In genomic region chr16:4649692-4650091, GRCm38 (mm10) we compare ENCODE assay signal across 17 mouse cellular contexts. TPM values are rescaled to one million over a fixed set of nuclear protein-coding genes. Genes with fewer than 3 reads are reported as not detected.
A peak's percentile ranks its signal among the peaks of the same experiment; 100 is the strongest.
DNase-seq lines count a peak whose midpoint lies in the region; ATAC-seq and TF ChIP-seq lines count a peak whose summit lies in the region.
"Had no signal": no experiment of that assay in that cellular context is flagged by ENCODE, and none has a peak within 500 bp of the region (broad histone marks: within the 10 kb centered on the region; RNA-seq: fewer than 3 reads in every experiment).

No protein-coding gene starts in this region.

- no peak overlapping the region for H3K27ac ChIP-seq in heart, embryonic 11.5 days (ENCODE audit: low read depth, low read length)
- H3K27ac ChIP-seq in brown adipose tissue, adult 24 weeks (replicated peaks; ENCODE audit: low read depth, low read length), result peak overlapping the region; percentile 1; the same call in 1 of the 2 replicates
- H3K27ac ChIP-seq in limb, embryonic 12.5 days, result peak overlapping the region; percentile 97
- H3K27ac ChIP-seq: kidney, embryonic 15.5 days; liver, embryonic 12.5 days had no signal

- peaks cover 30% of the 10 kb centered on the region for H3K36me3 ChIP-seq in heart, embryonic 11.5 days (ENCODE audit: control insufficient read depth, insufficient read depth, low read length)
- H3K36me3 ChIP-seq in E14TG2a.4 (ENCODE audit: insufficient read depth, low read length), result peaks cover 88% of the 10 kb centered on the region
- peaks cover 81% of the 10 kb centered on the region for H3K36me3 ChIP-seq in limb, embryonic 12.5 days

- H3K4me2 ChIP-seq in heart, embryonic 11.5 days, result no peak overlapping the region
- no peak overlapping the region for H3K4me2 ChIP-seq in limb, embryonic 12.5 days
- H3K4me2 ChIP-seq: heart, embryonic 12.5 days; kidney, embryonic 15.5 days; liver, embryonic 12.5 days had no signal

- H3K4me3 ChIP-seq in heart, embryonic 11.5 days (ENCODE audit: low read depth, low read length), result no peak overlapping the region
- H3K4me3 ChIP-seq in E14TG2a.4 (replicated peaks; ENCODE audit: low read length), result peak overlapping the region; percentile 65
- H3K4me3 ChIP-seq in brown adipose tissue, adult 24 weeks (ENCODE audit: insufficient read depth, low read depth, low read length), result no peak overlapping the region
- no peak overlapping the region for H3K4me3 ChIP-seq in limb, embryonic 12.5 days (replicated peaks)
- H3K4me3 ChIP-seq: heart, embryonic 12.5 days; kidney, embryonic 15.5 days; liver, embryonic 12.5 days had no signal

- no peaks in the 10 kb centered on the region for H3K9me3 ChIP-seq in heart, embryonic 11.5 days (replicated peaks; ENCODE audit: control insufficient read depth, low read length)
- no peaks in the 10 kb centered on the region for H3K9me3 ChIP-seq in E14TG2a.4 (ENCODE audit: low read length)
- H3K9me3 ChIP-seq in limb, embryonic 12.5 days, result no peaks in the 10 kb centered on the region
- H3K9me3 ChIP-seq: heart, embryonic 12.5 days; kidney, embryonic 15.5 days; liver, embryonic 12.5 days had no signal

- 0 out of 2 replicates have a peak overlapping the region, but pooled peaks have one; percentile 10 for H3K9ac ChIP-seq in heart, embryonic 11.5 days (ENCODE audit: low read depth, low read length)
- no peak overlapping the region; the same call in 1 of the 2 replicates for H3K9ac ChIP-seq in limb, embryonic 12.5 days (replicated peaks)
- H3K9ac ChIP-seq: heart, embryonic 12.5 days; kidney, embryonic 15.5 days; liver, embryonic 12.5 days had no signal

- WGBS in heart, embryonic 11.5 days (ENCODE audit: insufficient replicate concordance), result 87% methylated on average over 11 of the region's 11 CpGs
- 90% methylated on average over 11 of the region's 11 CpGs for WGBS in limb, embryonic 12.5 days

- intact Hi-C loops in left cerebral cortex, postnatal 14 days (cut with DNase I), result no loop called here

- H3K27me3 ChIP-seq in heart, embryonic 11.5 days (ENCODE audit: control insufficient read depth, insufficient read depth, low read length), result no peaks in the 10 kb centered on the region
- no peaks in the 10 kb centered on the region for H3K27me3 ChIP-seq in E14TG2a.4 (ENCODE audit: insufficient read depth, low read length)
- H3K27me3 ChIP-seq in limb, embryonic 12.5 days, result no peaks in the 10 kb centered on the region
- H3K27me3 ChIP-seq: heart, embryonic 12.5 days; kidney, embryonic 15.5 days; liver, embryonic 12.5 days had no signal

- ATAC-seq in heart, embryonic 11.5 days (replicated peaks; ENCODE audit: insufficient number of reproducible peaks, low FRiP score, low TSS enrichment), result no peak
- ATAC-seq in limb, embryonic 12.5 days (ENCODE audit: insufficient number of reproducible peaks, insufficient read depth, low FRiP score, low TSS enrichment, low read depth), result no peak
- ATAC-seq: intestine, postnatal 0 days; liver, embryonic 12.5 days had no signal

- no peak for DNase-seq in heart, adult 8-10 months (ENCODE audit: low spot score)
- DNase-seq in ovary, postnatal 14 days (ENCODE audit: low spot score), result no peak
- DNase-seq in left cerebral cortex, postnatal 14 days (ENCODE audit: low spot score in 2 of 2), result no peak
- no peak for DNase-seq in spleen, adult 12 weeks (ENCODE audit: low spot score)
- DNase-seq: adrenal gland, adult 2 months; cerebellum, adult 9-11 months; gastrocnemius, postnatal 10 days; right cerebral cortex, postnatal 4 days; thymus, postnatal 4 days had no signal

- TF ChIP-seq CTCF in E14TG2a.4 (conservative IDR thresholded peaks at IDR 0.05; ENCODE audit: low read length), result no peak

- peaks cover 46% of the 10 kb centered on the region for H3K4me1 ChIP-seq in heart, embryonic 11.5 days (ENCODE audit: control insufficient read depth, insufficient read depth, low read length)
- H3K4me1 ChIP-seq in E14TG2a.4 (replicated peaks; ENCODE audit: low read depth, low read length), result peaks cover 55% of the 10 kb centered on the region
- peaks cover 29% of the 10 kb centered on the region for H3K4me1 ChIP-seq in brown adipose tissue, adult 24 weeks (ENCODE audit: control insufficient read depth, insufficient read depth, insufficient read length, low read length)
- peaks cover 99% of the 10 kb centered on the region for H3K4me1 ChIP-seq in limb, embryonic 12.5 days (replicated peaks)

RNA-seq across cellular contexts. Expression of gene Dnaja3, which starts 9.9 kb away (rescaled TPM):
- 63.6 and 72.6 TPM in 2 replicates for polyA plus RNA-seq in heart, embryonic 11.5 days (2014; fragmentation: Nextera tagmentation; extraction: Ambion mirVana)
- 100 to 1,000 TPM; 146 to 154 (median 153) TPM for total RNA-seq in heart, adult 8-10 months (2022)
- 193 and 221 TPM in 2 replicates for polyA plus RNA-seq in brown adipose tissue, adult 24 weeks (2012; ENCODE audit: insufficient read depth, insufficient read length, missing spikeins)
- 55.1 and 58.0 TPM in 2 replicates for polyA plus RNA-seq in limb, embryonic 12.5 days (2016; fragmentation: Nextera tagmentation; extraction: Ambion mirVana)
- 10 to 100 TPM; 63.6 to 65.9 TPM for total RNA-seq in left cerebral cortex, postnatal 14 days (2021)

RNA-seq across cellular contexts. Expression of gene Vasn, which starts 10.0 kb away (rescaled TPM):
- 9.5 and 10.6 TPM in 2 replicates for polyA plus RNA-seq in heart, embryonic 11.5 days (2014; fragmentation: Nextera tagmentation; extraction: Ambion mirVana)
- 1 to 10 TPM; 6.9 to 9.3 (median 8.1) TPM for total RNA-seq in heart, adult 8-10 months (2022)
- 4.2 and 4.4 TPM in 2 replicates for polyA plus RNA-seq in brown adipose tissue, adult 24 weeks (2012; ENCODE audit: insufficient read depth, insufficient read length, missing spikeins)
- 29.4 and 30.4 TPM in 2 replicates for polyA plus RNA-seq in limb, embryonic 12.5 days (2016; fragmentation: Nextera tagmentation; extraction: Ambion mirVana)
- 10 to 100 TPM in 1 of 2 experiments, 1 to 10 TPM in 1; 8.3 to 10.9 TPM for total RNA-seq in left cerebral cortex, postnatal 14 days (2021)

RNA-seq across cellular contexts. Expression of gene Pam16, which starts 24.9 kb away (rescaled TPM):
- polyA plus RNA-seq in heart, embryonic 11.5 days (2014; fragmentation: Nextera tagmentation; extraction: Ambion mirVana), result 119 and 134 TPM in 2 replicates
- total RNA-seq in heart, adult 8-10 months (2022), result 100 to 1,000 TPM; 145 to 188 (median 160) TPM
- polyA plus RNA-seq in brown adipose tissue, adult 24 weeks (2012; ENCODE audit: insufficient read depth, insufficient read length, missing spikeins), result 140 and 178 TPM in 2 replicates
- 111 and 120 TPM in 2 replicates for polyA plus RNA-seq in limb, embryonic 12.5 days (2016; fragmentation: Nextera tagmentation; extraction: Ambion mirVana)
- 10 to 100 TPM; 81.6 to 82.8 TPM for total RNA-seq in left cerebral cortex, postnatal 14 days (2021)

RNA-seq across cellular contexts. Expression of gene Coro7, which starts 29.9 kb away (rescaled TPM):
- 12.1 and 12.4 TPM in 2 replicates for polyA plus RNA-seq in heart, embryonic 11.5 days (2014; fragmentation: Nextera tagmentation; extraction: Ambion mirVana)
- total RNA-seq in heart, adult 8-10 months (2022), result 10 to 100 TPM; 11.3 to 16.1 (median 15.4) TPM
- polyA plus RNA-seq in brown adipose tissue, adult 24 weeks (2012; ENCODE audit: insufficient read depth, insufficient read length, missing spikeins), result 10.6 and 28.7 TPM in 2 replicates
- 18.6 and 19.6 TPM in 2 replicates for polyA plus RNA-seq in limb, embryonic 12.5 days (2016; fragmentation: Nextera tagmentation; extraction: Ambion mirVana)
- 10 to 100 TPM; 81.1 to 93.9 TPM for total RNA-seq in left cerebral cortex, postnatal 14 days (2021)

RNA-seq across cellular contexts. Expression of gene Glis2, which starts 55.2 kb away (rescaled TPM):
- 19.3 and 23.3 TPM in 2 replicates for polyA plus RNA-seq in heart, embryonic 11.5 days (2014; fragmentation: Nextera tagmentation; extraction: Ambion mirVana)
- 10 to 100 TPM in 2 of 4 experiments, 1 to 10 TPM in 2; 7.3 to 13.5 (median 9.5) TPM for total RNA-seq in heart, adult 8-10 months (2022)
- 2.9 and 5.7 TPM in 2 replicates for polyA plus RNA-seq in brown adipose tissue, adult 24 weeks (2012; ENCODE audit: insufficient read depth, insufficient read length, missing spikeins)
- polyA plus RNA-seq in limb, embryonic 12.5 days (2016; fragmentation: Nextera tagmentation; extraction: Ambion mirVana), result 28.4 and 32.6 TPM in 2 replicates
- 10 to 100 TPM; 16.3 to 18.0 TPM for total RNA-seq in left cerebral cortex, postnatal 14 days (2021)
